Mouse (Mus musculus): ENCODE data around the gene Sox1. TPM values are rescaled to one million over a fixed set of nuclear protein-coding genes. Genes with fewer than 3 reads are reported as not detected.

Sox1 gene
- polyA plus RNA-seq, 1 experiment: not detected

- TF ChIP-seq GATA1 (IDR thresholded peaks at IDR 0.05; ENCODE audit: low read length): no peak
Measured at GRCm38 (mm10) chr8:12428931-12429330, 33.8 kb downstream of the Sox1 start.

GRCm38 (mm10) chr8:12429601-12430172, 34.6 kb downstream of the Sox1 start:
- no peak for TF ChIP-seq GATA1 (IDR thresholded peaks at IDR 0.05; ENCODE audit: low read length)

- TF ChIP-seq GATA1 (IDR thresholded peaks at IDR 0.05; ENCODE audit: low read length): no peak
Measured at GRCm38 (mm10) chr8:12430173-12430899, 35.2 kb downstream of the Sox1 start.

- no peak for TF ChIP-seq GATA1 (IDR thresholded peaks at IDR 0.05; ENCODE audit: low read length)
Measured at GRCm38 (mm10) chr8:12430900-12431737, 36.0 kb downstream of the Sox1 start.

- no peak for TF ChIP-seq GATA1 (IDR thresholded peaks at IDR 0.05; ENCODE audit: low read length)
Measured at GRCm38 (mm10) chr8:12431738-12432055, 36.6 kb downstream of the Sox1 start.

GRCm38 (mm10) chr8:12432546-12432945, 37.5 kb downstream of the Sox1 start:
- no peak for TF ChIP-seq GATA1 (IDR thresholded peaks at IDR 0.05; ENCODE audit: low read length)

- TF ChIP-seq GATA1 (IDR thresholded peaks at IDR 0.05; ENCODE audit: low read length): no peak
Measured at GRCm38 (mm10) chr8:12434771-12435170, 39.7 kb downstream of the Sox1 start.

GRCm38 (mm10) chr8:12438021-12438420, 42.9 kb downstream of the Sox1 start:
- no peak for TF ChIP-seq GATA1 (IDR thresholded peaks at IDR 0.05; ENCODE audit: low read length)

- no peak for TF ChIP-seq GATA1 (IDR thresholded peaks at IDR 0.05; ENCODE audit: low read length)
Measured at GRCm38 (mm10) chr8:12439044-12439443, 43.9 kb downstream of the Sox1 start.

GRCm38 (mm10) chr8:12439846-12440245, 44.8 kb downstream of the Sox1 start:
- TF ChIP-seq GATA1 (IDR thresholded peaks at IDR 0.05; ENCODE audit: low read length): no peak

- no peak for TF ChIP-seq GATA1 (IDR thresholded peaks at IDR 0.05; ENCODE audit: low read length)
Measured at GRCm38 (mm10) chr8:12440997-12441396, 45.9 kb downstream of the Sox1 start.

GRCm38 (mm10) chr8:12445258-12445657, 50.2 kb downstream of the Sox1 start:
- no peak for TF ChIP-seq GATA1 (IDR thresholded peaks at IDR 0.05; ENCODE audit: low read length)

GRCm38 (mm10) chr8:12445926-12446680, 51.0 kb downstream of the Sox1 start:
- TF ChIP-seq GATA1 (IDR thresholded peaks at IDR 0.05; ENCODE audit: low read length): no peak

Other genes with a start within 250 kb of the Sox1 start
- gene A230072I06Rik, start 116.5 kb upstream of the Sox1 start, polyA plus RNA-seq (2012): not detected in 2 replicates
- gene Spaca7, start 177.7 kb downstream of the Sox1 start, polyA plus RNA-seq (2012): not detected in 2 replicates

All from G1E-ER4 (cell line).